Mouse (Mus musculus) embryo, embryonic 10.5 days (tissue): ENCODE results near the gene Rtn3.
"Not testable (repeated sequence)": the region's sequence is repeated elsewhere in the genome, so short reads cannot be mapped to it uniquely, and the experiment has no call there.

ENCODE experiments used
- DNase-seq: peaks from one replicate; pipeline ENCODE4 v3.0.0-alpha.2; 2015; ENCODE audit warnings: low spot score

Rtn3 gene

GRCm38 (mm10) chr19:7421602-7422591 is 61.2 kb downstream of the Rtn3 start:
- peak; percentile 82 for DNase-seq

- no peak for DNase-seq
Measured at GRCm38 (mm10) chr19:7420841-7421601, 62.1 kb downstream of the Rtn3 start.

- no peak for DNase-seq
Measured at GRCm38 (mm10) chr19:7420108-7420507, 63.0 kb downstream of the Rtn3 start.

GRCm38 (mm10) chr19:7419134-7419533 is 63.9 kb downstream of the Rtn3 start:
- DNase-seq, result no peak

GRCm38 (mm10) chr19:7417911-7418849 is 64.9 kb downstream of the Rtn3 start:
- DNase-seq, result peak; percentile 90

- peak; percentile 88 for DNase-seq
Measured at GRCm38 (mm10) chr19:7416834-7417735, 66.0 kb downstream of the Rtn3 start, which contains the start of gene 2700081O15Rik. Gene 2700081O15Rik (plus strand): TSS chr19:7417625.

GRCm38 (mm10) chr19:7415916-7416833 is 66.9 kb downstream of the Rtn3 start:
- DNase-seq, result peak; percentile 27

- no peak for DNase-seq
Measured at GRCm38 (mm10) chr19:7412361-7412760, 70.7 kb downstream of the Rtn3 start.

GRCm38 (mm10) chr19:7404623-7405229 is 78.4 kb downstream of the Rtn3 start:
- no peak for DNase-seq

- DNase-seq, result peak; percentile 28
Measured at GRCm38 (mm10) chr19:7400635-7401034, 82.4 kb downstream of the Rtn3 start.

GRCm38 (mm10) chr19:7398898-7399297 is 84.2 kb downstream of the Rtn3 start:
- not testable (repeated sequence) for DNase-seq

GRCm38 (mm10) chr19:7396867-7397826 is 85.9 kb downstream of the Rtn3 start:
- DNase-seq, result peak; percentile 28

- DNase-seq, result no peak
Measured at GRCm38 (mm10) chr19:7388488-7388887, 94.6 kb downstream of the Rtn3 start.

GRCm38 (mm10) chr19:7386042-7386441 is 97.0 kb downstream of the Rtn3 start:
- no peak for DNase-seq

GRCm38 (mm10) chr19:7382903-7383865 is 99.9 kb downstream of the Rtn3 start, which contains the start of gene Spindoc:
Gene Spindoc (minus strand): TSS chr19:7382994.
- peak; percentile 97 for DNase-seq

GRCm38 (mm10) chr19:7382248-7382902 is 100.7 kb downstream of the Rtn3 start:
- DNase-seq, result peak; percentile 83
